Mouse (Mus musculus) bone marrow macrophage, adult 2 months (primary cell): ENCODE measurements around the gene Nrn1.

Experiments
- CTCF ChIP-seq: IDR thresholded peaks from 2 replicates; pipeline ENCODE4 v1.5.1; 2012; ENCODE audit warnings: low read depth, mild to moderate bottlenecking, low read length, moderate library complexity
- POLR2A ChIP-seq: IDR thresholded peaks from 2 replicates; pipeline ENCODE4 v1.6.1; 2012; ENCODE audit warnings: mild to moderate bottlenecking, low read depth, low read length, borderline replicate concordance

GRCm38 (mm10) chr13:36683581-36683980, 51.4 kb downstream of the Nrn1 start:
- TF ChIP-seq CTCF (no peak), POLR2A (no peak)
